Mouse (Mus musculus): ENCODE results near the gene Foxf1. TPM values are rescaled to one million over a fixed set of nuclear protein-coding genes. Genes with fewer than 3 reads are reported as not detected.

Foxf1 gene
- total RNA-seq, 2 experiments from 2014 or later = 0.49 to 0.71 TPM

DNA sequence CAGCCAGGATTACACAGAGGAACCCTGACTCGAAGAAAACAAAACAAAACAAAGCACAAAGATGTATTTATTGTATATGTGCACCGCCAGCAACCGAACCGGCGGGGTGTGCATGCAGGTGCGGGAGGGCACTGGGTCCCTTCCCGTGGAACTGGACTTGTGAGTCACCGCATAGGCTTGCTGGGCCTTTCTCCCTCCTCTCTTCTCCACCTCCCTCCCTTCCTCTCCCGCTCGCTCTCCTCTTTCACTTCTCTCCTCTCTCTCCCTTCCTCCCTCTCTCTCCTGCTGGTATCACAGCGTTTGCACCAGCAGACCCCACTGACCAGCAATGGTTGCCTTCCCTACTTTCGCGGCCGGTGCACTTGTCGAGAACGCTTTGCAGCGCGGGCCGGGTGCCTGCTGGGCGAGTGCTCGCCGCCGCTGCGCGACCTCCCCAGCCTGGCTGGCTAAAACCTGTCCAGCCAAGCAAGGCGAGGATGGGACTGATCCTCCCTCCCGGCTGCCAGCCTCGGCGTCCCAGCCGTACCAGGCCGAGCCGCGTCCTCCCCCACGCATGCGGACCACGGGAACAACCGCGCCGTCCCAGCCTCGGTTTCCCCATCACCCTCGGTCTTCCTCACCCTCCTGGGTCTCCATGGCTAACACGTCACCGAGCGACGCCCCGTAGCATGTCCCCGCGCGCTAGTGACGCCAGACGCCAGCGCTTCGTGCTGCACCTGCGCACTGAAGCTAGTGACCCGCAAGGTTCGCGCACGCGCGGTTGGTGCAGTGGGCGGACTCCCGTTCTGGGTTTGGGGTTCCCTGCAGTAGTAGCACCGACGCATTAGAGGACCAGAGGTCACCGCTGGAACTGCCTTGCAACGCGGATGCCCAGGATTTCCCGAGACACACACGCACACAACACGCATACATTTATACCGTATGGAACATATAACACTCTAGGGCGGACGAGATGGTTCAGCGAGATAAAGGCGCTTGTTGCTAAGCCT lies 23.8 kb downstream of the Foxf1 start, which contains the start of gene Mthfsd:
Gene Mthfsd, minus strand, starts transcription at position 725 of the 989 bp plus-strand sequence.
- peak; percentile 33 for TF ChIP-seq CTCF (conservative IDR thresholded peaks at IDR 0.05)
- DNase-seq (ENCODE audit: low spot score in 2 of 2) = peak; percentile 98 to 100
- Histone ChIP-seq H3K4me3 (peak within 1 kb of the TSS; percentile 91), H3K27ac (peak within 1 kb of the TSS; percentile 93)

DNA sequence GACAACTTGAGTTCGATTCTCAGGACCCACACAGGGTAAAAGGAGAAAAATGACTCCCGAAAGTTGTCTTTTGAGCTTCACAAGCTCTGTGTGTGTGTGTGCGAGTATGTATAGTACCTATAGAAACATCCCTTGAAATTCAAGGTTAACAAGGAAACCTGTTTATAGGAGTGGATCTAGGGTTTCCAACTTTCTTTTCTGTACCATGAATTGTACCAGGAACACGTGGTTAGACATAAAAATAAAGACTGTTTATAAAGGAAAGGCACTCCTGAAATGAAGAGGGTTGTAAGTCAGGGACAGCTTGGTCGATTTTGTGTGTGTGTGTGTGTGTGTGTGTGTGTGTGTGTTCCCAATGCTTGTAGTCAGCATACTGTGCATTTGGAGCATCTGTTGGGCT lies 24.5 kb downstream of the Foxf1 start:
- no peak for TF ChIP-seq CTCF (conservative IDR thresholded peaks at IDR 0.05)
- H3K27ac ChIP-seq = peak overlapping the region; percentile 93
- DNase-seq (ENCODE audit: low spot score in 2 of 2) = no peak

GRCm38 (mm10) chr8:121111145-121111907 lies 27.1 kb downstream of the Foxf1 start:
- no peak overlapping the region for H3K27ac ChIP-seq
- H3K4me3 ChIP-seq = no peak overlapping the region
- no peak for TF ChIP-seq CTCF (conservative IDR thresholded peaks at IDR 0.05)
- DNase-seq (ENCODE audit: low spot score in 2 of 2) = no peak

More for the DNA sequence above, 24.5 kb downstream of the Foxf1 start:
- peak overlapping the region; percentile 91 for H3K4me3 ChIP-seq

- TF ChIP-seq CTCF (conservative IDR thresholded peaks at IDR 0.05) = peak; percentile 100
- Histone ChIP-seq H3K4me3 (no peak overlapping the region), H3K27ac (no peak overlapping the region)
- peak; percentile 91 to 99 for DNase-seq (ENCODE audit: low spot score in 2 of 2)
These were observed 29.1 kb downstream of the Foxf1 start for GRCm38 (mm10) chr8:121113261-121113660.

DNA sequence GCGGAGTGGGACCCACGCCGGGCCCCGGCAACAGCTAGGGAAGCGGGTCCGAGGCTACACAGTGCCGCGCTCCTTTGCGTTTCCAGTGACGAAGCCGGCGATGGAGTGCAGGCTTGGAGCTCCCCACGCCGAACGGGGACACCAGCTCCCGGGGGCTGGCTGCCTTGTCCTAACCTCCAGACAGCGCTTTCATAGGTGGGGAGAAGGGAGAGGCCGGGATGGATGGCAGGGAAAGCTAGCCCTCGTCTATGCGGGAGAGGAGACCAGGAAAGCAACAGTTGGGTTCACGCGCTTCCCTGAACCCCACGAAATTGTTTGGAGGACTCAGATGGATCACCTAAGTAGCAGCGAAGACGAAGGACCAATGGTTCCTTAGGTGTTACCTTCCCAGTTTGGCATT lies 30.9 kb downstream of the Foxf1 start:
- Histone ChIP-seq H3K27ac (no peak overlapping the region), H3K4me3 (no peak overlapping the region)
- TF ChIP-seq CTCF (conservative IDR thresholded peaks at IDR 0.05) = no peak
- no peak for DNase-seq (ENCODE audit: low spot score in 2 of 2)

GRCm38 (mm10) chr8:121115948-121116347 lies 31.8 kb downstream of the Foxf1 start, which contains the start of gene Foxc2:
Foxc2 (plus strand) TSS chr8:121116171.
- peak within 1 kb of the TSS; percentile 47 for H3K4me3 ChIP-seq
- TF ChIP-seq CTCF (conservative IDR thresholded peaks at IDR 0.05) = no peak; the same call in 1 of the 2 replicates
- peak; percentile 27 to 45 for DNase-seq (ENCODE audit: low spot score in 2 of 2)
- no peak within 1 kb of the TSS for H3K27ac ChIP-seq

DNA sequence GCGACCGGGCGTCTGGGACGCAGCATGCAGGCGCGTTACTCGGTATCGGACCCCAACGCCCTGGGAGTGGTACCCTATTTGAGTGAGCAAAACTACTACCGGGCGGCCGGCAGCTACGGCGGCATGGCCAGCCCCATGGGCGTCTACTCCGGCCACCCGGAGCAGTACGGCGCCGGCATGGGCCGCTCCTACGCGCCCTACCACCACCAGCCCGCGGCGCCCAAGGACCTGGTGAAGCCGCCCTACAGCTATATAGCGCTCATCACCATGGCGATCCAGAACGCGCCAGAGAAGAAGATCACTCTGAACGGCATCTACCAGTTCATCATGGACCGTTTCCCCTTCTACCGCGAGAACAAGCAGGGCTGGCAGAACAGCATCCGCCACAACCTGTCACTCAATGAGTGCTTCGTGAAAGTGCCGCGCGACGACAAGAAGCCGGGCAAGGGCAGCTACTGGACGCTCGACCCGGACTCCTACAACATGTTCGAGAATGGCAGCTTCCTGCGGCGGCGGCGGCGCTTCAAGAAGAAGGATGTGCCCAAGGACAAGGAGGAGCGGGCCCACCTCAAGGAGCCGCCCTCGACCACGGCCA lies 32.5 kb downstream of the Foxf1 start:
- peak overlapping the region; percentile 47 for H3K4me3 ChIP-seq
- TF ChIP-seq CTCF (conservative IDR thresholded peaks at IDR 0.05) = no peak
- H3K27ac ChIP-seq = no peak overlapping the region
- no peak for DNase-seq (ENCODE audit: low spot score in 2 of 2)

DNA sequence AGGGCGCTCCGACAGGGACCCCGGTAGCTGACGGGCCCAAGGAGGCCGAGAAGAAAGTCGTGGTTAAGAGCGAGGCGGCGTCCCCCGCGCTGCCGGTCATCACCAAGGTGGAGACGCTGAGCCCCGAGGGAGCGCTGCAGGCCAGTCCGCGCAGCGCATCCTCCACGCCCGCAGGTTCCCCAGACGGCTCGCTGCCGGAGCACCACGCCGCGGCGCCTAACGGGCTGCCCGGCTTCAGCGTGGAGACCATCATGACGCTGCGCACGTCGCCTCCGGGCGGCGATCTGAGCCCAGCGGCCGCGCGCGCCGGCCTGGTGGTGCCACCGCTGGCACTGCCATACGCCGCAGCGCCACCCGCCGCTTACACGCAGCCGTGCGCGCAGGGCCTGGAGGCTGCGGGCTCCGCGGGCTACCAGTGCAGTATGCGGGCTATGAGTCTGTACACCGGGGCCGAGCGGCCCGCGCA lies 33.0 kb downstream of the Foxf1 start:
- 0 out of 2 replicates have a peak overlapping the region, but pooled peaks have one; percentile 1 for H3K4me3 ChIP-seq
- DNase-seq (ENCODE audit: low spot score in 2 of 2) = no peak
- peak; percentile 10; the same call in 1 of the 2 replicates for TF ChIP-seq CTCF (conservative IDR thresholded peaks at IDR 0.05)
- no peak overlapping the region for H3K27ac ChIP-seq

DNA sequence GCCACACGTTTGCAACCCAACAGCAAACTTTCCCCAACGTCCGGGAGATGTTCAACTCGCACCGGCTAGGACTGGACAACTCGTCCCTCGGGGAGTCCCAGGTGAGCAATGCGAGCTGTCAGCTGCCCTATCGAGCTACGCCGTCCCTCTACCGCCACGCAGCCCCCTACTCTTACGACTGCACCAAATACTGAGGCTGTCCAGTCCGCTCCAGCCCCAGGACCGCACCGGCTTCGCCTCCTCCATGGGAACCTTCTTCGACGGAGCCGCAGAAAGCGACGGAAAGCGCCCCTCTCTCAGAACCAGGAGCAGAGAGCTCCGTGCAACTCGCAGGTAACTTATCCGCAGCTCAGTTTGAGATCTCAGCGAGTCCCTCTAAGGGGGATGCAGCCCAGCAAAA lies 33.7 kb downstream of the Foxf1 start:
- H3K27ac ChIP-seq = no peak overlapping the region
- no peak for TF ChIP-seq CTCF (conservative IDR thresholded peaks at IDR 0.05)
- no peak for DNase-seq (ENCODE audit: low spot score in 2 of 2)
- H3K4me3 ChIP-seq = no peak overlapping the region

DNA sequence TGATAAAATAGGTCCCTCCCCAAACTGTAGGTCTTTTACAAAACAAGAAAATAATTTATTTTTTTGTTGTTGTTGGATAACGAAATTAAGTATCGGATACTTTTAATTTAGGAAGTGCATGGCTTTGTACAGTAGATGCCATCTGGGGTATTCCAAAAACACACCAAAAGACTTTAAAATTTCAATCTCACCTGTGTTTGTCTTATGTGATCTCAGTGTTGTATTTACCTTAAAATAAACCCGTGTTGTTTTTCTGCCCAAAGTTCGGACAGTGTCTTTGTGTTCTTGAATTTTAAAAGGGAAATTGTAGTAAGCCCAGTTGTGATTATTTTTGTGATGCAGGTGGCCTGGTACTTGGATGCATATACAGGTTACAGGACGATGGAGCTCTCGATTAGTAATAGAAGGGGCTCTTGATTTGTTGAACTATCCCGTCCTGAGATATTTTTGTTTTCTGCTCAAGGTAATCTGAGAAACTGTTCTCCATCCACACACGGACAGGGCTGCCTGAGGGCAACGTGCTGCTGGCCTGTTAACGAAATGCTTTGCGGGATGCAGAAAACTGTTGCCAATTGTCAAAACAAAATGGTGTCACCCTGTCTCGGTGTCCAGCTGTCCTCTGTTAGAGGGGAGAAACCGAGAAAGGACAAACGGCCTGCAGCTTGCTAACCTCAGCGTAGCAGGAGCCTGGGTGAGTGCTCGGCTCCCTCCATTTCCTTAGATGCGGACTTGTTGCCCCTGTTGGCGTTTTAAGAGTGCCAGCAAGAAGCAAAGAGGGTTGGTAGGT lies 34.6 kb downstream of the Foxf1 start:
- TF ChIP-seq CTCF (conservative IDR thresholded peaks at IDR 0.05) = no peak
- Histone ChIP-seq H3K4me3 (no peak overlapping the region), H3K27ac (no peak overlapping the region)
- no peak for DNase-seq (ENCODE audit: low spot score in 2 of 2)

DNA sequence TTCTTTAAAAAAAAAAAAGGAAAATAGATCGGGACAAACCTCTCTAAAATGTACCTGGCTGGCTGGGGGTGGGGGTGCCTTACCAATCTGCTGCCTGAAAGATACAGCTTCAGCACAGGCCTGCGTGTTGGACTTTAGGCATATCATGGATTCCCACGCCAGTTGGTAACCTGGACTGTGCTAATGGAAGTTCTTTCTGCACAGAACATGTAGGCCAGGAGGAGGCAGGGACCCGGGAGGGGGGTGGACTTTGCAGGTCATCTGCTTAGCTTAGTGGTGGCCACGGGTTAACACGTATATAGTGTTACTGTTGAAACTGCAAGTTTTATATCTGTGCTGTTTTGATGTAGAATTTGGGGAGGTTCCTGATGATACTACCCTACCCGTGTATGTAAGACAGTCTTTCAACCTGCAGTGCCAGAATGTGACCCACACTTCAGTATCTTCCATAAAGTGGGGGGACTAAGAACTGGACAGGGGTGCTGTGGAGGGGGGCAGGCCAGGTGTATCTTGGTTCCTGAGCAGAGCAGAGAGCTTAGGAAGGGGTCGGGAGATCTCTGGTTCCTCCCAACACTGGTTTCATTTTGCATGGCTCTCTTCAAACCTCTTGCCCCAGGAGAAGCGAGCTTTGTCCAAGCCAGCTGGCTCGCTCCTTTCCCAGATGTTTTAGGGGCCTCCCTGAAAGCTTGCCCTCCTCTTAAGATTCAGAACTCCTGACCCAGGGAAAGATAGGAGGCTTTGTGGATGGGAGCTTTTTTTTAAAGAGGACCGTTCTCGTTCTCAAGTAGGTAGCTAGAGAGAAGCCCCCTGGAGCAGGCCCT lies 35.7 kb downstream of the Foxf1 start:
- H3K27ac ChIP-seq = no peak overlapping the region
- no peak for DNase-seq (ENCODE audit: low spot score in 2 of 2)
- TF ChIP-seq CTCF (conservative IDR thresholded peaks at IDR 0.05) = no peak
- H3K4me3 ChIP-seq = no peak overlapping the region

Measured in layer of hippocampus, adult 2 months (tissue).